Mouse (Mus musculus) brain, embryonic 14.5 days (tissue): ENCODE results near the gene Arhgef3.

Source experiments
- CTCF ChIP-seq: fragments of 200-500 bp; IDR thresholded peaks from 2 replicates; pipeline ENCODE4 v1.5.1; 2012; ENCODE audit warnings: inconsistent platforms, mild to moderate bottlenecking, moderate library complexity, borderline replicate concordance; ENCODE audit not compliant: insufficient read depth, insufficient read length; ENCODE audit errors: extremely low read depth
- POLR2A ChIP-seq: fragments of 200-500 bp; IDR thresholded peaks from 2 replicates; pipeline ENCODE4 v1.6.1; 2012; ENCODE audit warnings: mild to moderate bottlenecking, inconsistent platforms, borderline replicate concordance; ENCODE audit not compliant: poor library complexity, insufficient read depth, insufficient read length, severe bottlenecking; ENCODE audit errors: extremely low read depth

DNA sequence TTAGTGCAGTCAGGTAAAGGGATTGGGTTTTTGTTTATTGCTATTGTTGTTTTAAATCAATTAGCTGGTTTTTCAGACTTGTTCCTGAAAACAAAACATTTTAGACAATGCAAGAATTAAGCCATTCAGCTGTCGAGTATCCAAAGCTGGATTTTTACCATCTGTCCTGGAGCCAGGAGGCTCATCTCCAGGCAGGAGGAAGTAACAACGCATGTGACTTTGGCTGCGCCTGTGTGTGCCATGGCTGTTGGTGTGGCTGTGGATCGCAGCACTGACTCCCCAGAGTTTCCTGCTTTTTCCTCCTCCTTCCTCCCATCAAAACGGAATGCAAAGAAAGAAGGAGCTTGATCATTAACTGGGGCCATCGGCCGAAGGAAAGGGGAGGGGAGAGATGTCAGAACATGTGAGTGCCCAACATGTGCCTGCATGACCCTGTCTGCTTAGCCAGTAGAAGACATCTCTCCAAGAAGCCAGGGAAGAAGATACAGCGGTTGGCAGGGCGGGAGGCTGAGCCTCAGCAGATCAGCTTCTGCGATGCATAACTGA, 216.9 kb downstream of the Arhgef3 start:
- no peak for TF ChIP-seq POLR2A
- TF ChIP-seq CTCF = no peak
